Mouse (Mus musculus) kidney, adult 2 months (tissue): ENCODE results near the gene Kif2c.

ENCODE experiments used
- CTCF ChIP-seq: fragments of 200-500 bp; conservative IDR thresholded peaks from 2 replicates; pipeline ENCODE4 v1.5.1; 2011; ENCODE audit warnings: low read depth, mild to moderate bottlenecking, control low read depth, low read length, moderate library complexity, mixed read lengths; ENCODE audit not compliant: insufficient read depth, insufficient read length
- POLR2A ChIP-seq: fragments of 200-500 bp; IDR thresholded peaks from one replicate; pipeline ENCODE4 v1.6.1; 2011; ENCODE audit warnings: low read depth, low read length, control low read depth

DNA sequence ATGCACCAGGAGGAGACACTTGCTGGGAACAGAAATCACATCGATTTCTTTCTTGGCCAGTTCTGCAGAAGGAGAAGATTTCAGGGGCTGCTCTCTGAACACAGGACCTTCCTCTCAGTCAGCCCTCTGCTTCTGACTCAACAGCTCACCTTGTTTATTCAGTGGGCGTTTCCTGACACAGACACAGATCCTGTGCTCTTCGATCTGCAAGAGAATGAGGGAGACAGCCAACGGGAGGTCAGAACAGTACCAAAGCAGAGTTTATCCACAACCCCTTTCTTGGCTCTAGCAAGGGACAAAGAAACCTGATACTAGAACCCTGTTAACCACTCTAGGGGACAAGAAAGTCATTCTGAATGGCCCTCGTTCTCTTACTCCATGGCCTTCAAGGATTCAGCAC lies 12.5 kb downstream of the Kif2c start:
- no peak for TF ChIP-seq CTCF
- no peak for TF ChIP-seq POLR2A
